Mouse (Mus musculus): Measurements from ENCODE around the gene Smim26. TPM values are rescaled to one million over a fixed set of nuclear protein-coding genes. Genes with fewer than 3 reads are reported as not detected.

The Smim26 gene
- 92.1 TPM for polyA plus RNA-seq (2014; fragmentation: Illumina TruSeq; extraction: RNeasy Lipid Tissue Mini Kit (QIAGEN cat#74804); ENCODE audit: low read depth, low replicate concordance)

DNA sequence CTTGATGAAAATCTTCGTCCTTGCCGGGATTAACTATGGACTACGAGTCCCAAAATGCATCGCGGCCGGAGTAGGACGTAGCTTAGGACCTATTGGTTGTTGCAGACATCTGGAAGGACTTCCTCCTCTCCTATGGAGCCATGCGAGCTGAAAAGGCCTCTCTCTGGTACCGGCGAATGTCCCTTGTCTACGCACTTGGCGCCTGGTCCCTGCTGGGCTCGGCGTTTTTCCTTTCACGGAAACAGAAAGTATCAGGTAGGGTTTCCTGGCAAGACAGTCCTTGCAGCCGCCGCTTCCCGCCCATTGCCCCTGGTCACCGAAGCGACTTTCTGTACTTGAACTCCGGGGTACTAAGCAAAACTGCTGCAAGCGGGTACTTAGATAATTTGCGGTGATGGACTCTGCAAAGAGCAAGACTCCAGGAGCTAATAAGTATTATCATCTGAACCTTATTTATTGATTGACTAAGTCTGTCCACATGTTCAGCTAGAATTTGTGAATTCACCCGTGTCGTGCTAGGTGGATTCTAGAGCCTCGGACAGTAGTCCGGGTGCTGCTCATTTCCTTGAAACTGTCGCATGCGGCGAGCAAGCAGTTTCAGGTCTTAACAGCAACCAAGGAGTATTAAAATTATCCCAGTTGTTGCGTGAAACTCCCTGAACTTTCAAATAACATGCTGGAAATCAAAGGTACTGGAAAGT, at the start of gene Smim26:
Gene Smim26 (plus strand): TSS at position 104 of the 701 bp plus-strand sequence.

GRCm38 (mm10) chr2:144550529-144550928, 43.3 kb upstream of the Smim26 start, which contains the start of gene Rbbp9:
Gene Rbbp9 (minus strand): TSS chr2:144550869.

DNA sequence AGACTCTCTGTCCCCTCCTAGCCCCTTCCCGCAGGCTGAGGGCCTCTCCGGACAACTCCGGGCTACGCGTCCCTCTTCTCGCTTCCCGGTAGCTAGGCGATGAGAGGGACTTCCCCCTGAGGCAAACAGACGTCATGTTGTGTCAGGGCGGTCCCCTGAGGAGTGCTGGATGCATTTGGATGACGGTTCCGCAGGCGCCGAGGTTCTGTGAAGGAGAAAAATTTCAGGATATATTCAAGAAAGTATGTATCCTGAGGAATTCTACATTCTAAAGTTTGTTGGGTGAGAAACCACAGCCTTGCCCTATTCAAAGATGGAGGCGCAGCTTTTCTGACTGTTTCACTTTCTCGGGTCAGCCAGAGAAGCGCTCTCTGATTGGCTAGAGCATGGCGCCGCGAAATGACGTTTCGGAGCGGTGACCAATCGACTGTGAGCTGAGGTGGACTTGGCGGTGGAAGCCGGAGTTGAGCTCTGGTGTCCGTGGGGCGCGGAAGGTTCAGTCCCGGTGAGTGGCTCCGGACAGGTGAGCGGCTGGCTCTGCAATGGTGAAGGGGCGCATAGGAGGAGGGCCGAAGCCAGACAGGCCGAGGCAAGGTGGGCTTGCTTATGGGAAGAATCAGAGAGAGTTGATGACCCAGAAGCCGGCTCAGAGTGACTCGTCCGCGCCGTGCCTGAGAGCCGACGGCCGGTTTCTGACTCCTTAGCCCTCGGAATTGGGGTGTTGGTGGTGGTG, 37.9 kb upstream of the Smim26 start, which contains the start of gene Sec23b:
Gene Sec23b (plus strand): TSS at position 410 of the 733 bp plus-strand sequence.

GRCm38 (mm10) chr2:144599831-144600687, 6.2 kb downstream of the Smim26 start, which contains the start of gene Dtd1:
Gene Dtd1 (plus strand): TSS chr2:144599897.

Other genes starting within 250 kb of the Smim26 start
- gene Kat14, start 225.1 kb upstream of the Smim26 start, polyA plus RNA-seq (2014; fragmentation: Illumina TruSeq; extraction: RNeasy Lipid Tissue Mini Kit (QIAGEN cat#74804); ENCODE audit: low read depth, low replicate concordance): 21.3 TPM
- not detected for gene Pet117, start 225.1 kb upstream of the Smim26 start, polyA plus RNA-seq (2014; fragmentation: Illumina TruSeq; extraction: RNeasy Lipid Tissue Mini Kit (QIAGEN cat#74804); ENCODE audit: low read depth, low replicate concordance)
- gene Dzank1, start 66.6 kb upstream of the Smim26 start, polyA plus RNA-seq (2014; fragmentation: Illumina TruSeq; extraction: RNeasy Lipid Tissue Mini Kit (QIAGEN cat#74804); ENCODE audit: low read depth, low replicate concordance): 0.92 TPM
- gene Polr3f, start 66.3 kb upstream of the Smim26 start, polyA plus RNA-seq (2014; fragmentation: Illumina TruSeq; extraction: RNeasy Lipid Tissue Mini Kit (QIAGEN cat#74804); ENCODE audit: low read depth, low replicate concordance): 10.7 TPM
- 17.3 TPM for gene Rbbp9, start 43.2 kb upstream of the Smim26 start, polyA plus RNA-seq (2014; fragmentation: Illumina TruSeq; extraction: RNeasy Lipid Tissue Mini Kit (QIAGEN cat#74804); ENCODE audit: low read depth, low replicate concordance)
- 15.0 TPM for gene Sec23b, start 37.8 kb upstream of the Smim26 start, polyA plus RNA-seq (2014; fragmentation: Illumina TruSeq; extraction: RNeasy Lipid Tissue Mini Kit (QIAGEN cat#74804); ENCODE audit: low read depth, low replicate concordance)
- gene Dtd1, start 5.8 kb downstream of the Smim26 start, polyA plus RNA-seq (2014; fragmentation: Illumina TruSeq; extraction: RNeasy Lipid Tissue Mini Kit (QIAGEN cat#74804); ENCODE audit: low read depth, low replicate concordance): 20.7 TPM
- not detected for gene Scp2d1, start 229.6 kb downstream of the Smim26 start, polyA plus RNA-seq (2014; fragmentation: Illumina TruSeq; extraction: RNeasy Lipid Tissue Mini Kit (QIAGEN cat#74804); ENCODE audit: low read depth, low replicate concordance)

Data from heart, adult 10 weeks (tissue).